Mouse (Mus musculus): ENCODE results near the gene B4galt5.

GRCm38 (mm10) chr2:167298729-167299705, 50.0 kb downstream of the B4galt5 start:
- TF ChIP-seq POLR2A (IDR thresholded peaks at IDR 0.05; ENCODE audit: low read depth, low read length) = no peak
- no peak for TF ChIP-seq CTCF (IDR thresholded peaks at IDR 0.05; ENCODE audit: borderline replicate concordance, insufficient read depth, low read length)

Data from embryonic fibroblast, embryonic 13.5 days (primary cell).